Comparison of ENCODE assay signal across 8 mouse cellular contexts in genomic region chr16:4559715-4560144, GRCm38 (mm10). TPM values are rescaled to one million over a fixed set of nuclear protein-coding genes. Genes with fewer than 3 reads are reported as not detected.
DNase-seq lines count a peak whose midpoint lies in the region; ATAC-seq and TF ChIP-seq lines count a peak whose summit lies in the region.

Gene Tfap4 (minus strand): TSS chr16:4559854.

- peak within 1 kb of the TSS; percentile 81 for H3K4me3 ChIP-seq in bone marrow, adult 2 months (replicated peaks; ENCODE audit: control insufficient read depth, low read depth, low read length)
- H3K4me3 ChIP-seq in embryonic facial prominence, embryonic 15.5 days (replicated peaks): peak within 1 kb of the TSS; percentile 60
- H3K4me3 ChIP-seq in heart, embryonic 11.5 days (ENCODE audit: low read depth, low read length): peak within 1 kb of the TSS; percentile 65
- peak within 1 kb of the TSS; percentile 85 for H3K4me3 ChIP-seq in kidney, embryonic 16.5 days (ENCODE audit: low read length)

- peak within 1 kb of the TSS; percentile 69 for H3K27ac ChIP-seq in bone marrow, adult 2 months (ENCODE audit: control insufficient read depth, insufficient read depth, low read depth, low read length, poor library complexity)
- peak within 1 kb of the TSS; percentile 96 for H3K27ac ChIP-seq in embryonic facial prominence, embryonic 15.5 days (replicated peaks)
- peak within 1 kb of the TSS; percentile 91 for H3K27ac ChIP-seq in heart, embryonic 11.5 days (ENCODE audit: low read depth, low read length)
- H3K27ac ChIP-seq in kidney, embryonic 16.5 days (ENCODE audit: low read length): peak within 1 kb of the TSS; percentile 97

- ATAC-seq in embryonic facial prominence, embryonic 15.5 days (ENCODE audit: insufficient number of reproducible peaks, low FRiP score, low TSS enrichment, low read depth): peak; percentile 34; the same call in 1 of the 2 replicates
- ATAC-seq in heart, embryonic 11.5 days (replicated peaks; ENCODE audit: insufficient number of reproducible peaks, low FRiP score, low TSS enrichment): peak; percentile 20; the same call in 1 of the 2 replicates
- ATAC-seq in kidney, embryonic 16.5 days (ENCODE audit: low FRiP score, low TSS enrichment): peak; percentile 13
- peak; percentile 27; the same call in 1 of the 2 replicates for ATAC-seq in monocyte, adult 5-6 weeks (replicated peaks; ENCODE audit: insufficient number of reproducible peaks, low FRiP score, low TSS enrichment, poor library complexity, severe bottlenecking)

- no peaks in the 10 kb centered on the region for H3K9me3 ChIP-seq in embryonic facial prominence, embryonic 15.5 days (replicated peaks)
- no peaks in the 10 kb centered on the region for H3K9me3 ChIP-seq in heart, embryonic 11.5 days (replicated peaks; ENCODE audit: control insufficient read depth, low read length)
- no peaks in the 10 kb centered on the region for H3K9me3 ChIP-seq in kidney, embryonic 16.5 days (ENCODE audit: low read length)

- under 1% methylated on average over 17 of the region's 17 CpGs for WGBS in bone marrow, adult 2 months
- WGBS in embryonic facial prominence, embryonic 15.5 days: 0% methylated on average over 17 of the region's 17 CpGs
- 0% methylated on average over 17 of the region's 17 CpGs for WGBS in heart, embryonic 11.5 days (ENCODE audit: insufficient replicate concordance)
- WGBS in kidney, embryonic 16.5 days: 0% methylated on average over 17 of the region's 17 CpGs

- peak within 1 kb of the TSS; percentile 55 for H3K9ac ChIP-seq in embryonic facial prominence, embryonic 15.5 days
- peak within 1 kb of the TSS; percentile 90 for H3K9ac ChIP-seq in heart, embryonic 11.5 days (ENCODE audit: low read depth, low read length)
- peak within 1 kb of the TSS; percentile 82 for H3K9ac ChIP-seq in kidney, embryonic 16.5 days (replicated peaks; ENCODE audit: low read length)

- H3K4me2 ChIP-seq in embryonic facial prominence, embryonic 15.5 days (replicated peaks): peak within 1 kb of the TSS; percentile 90
- H3K4me2 ChIP-seq in heart, embryonic 11.5 days: peak within 1 kb of the TSS; percentile 96
- H3K4me2 ChIP-seq in kidney, embryonic 16.5 days (replicated peaks; ENCODE audit: low read depth, low read length): peak within 1 kb of the TSS; percentile 93

- H3K27me3 ChIP-seq in embryonic facial prominence, embryonic 15.5 days: no peaks in the 10 kb centered on the region
- no peaks in the 10 kb centered on the region for H3K27me3 ChIP-seq in heart, embryonic 11.5 days (ENCODE audit: control insufficient read depth, insufficient read depth, low read length)
- H3K27me3 ChIP-seq in kidney, embryonic 16.5 days (ENCODE audit: insufficient read depth, low read length): no peaks in the 10 kb centered on the region

- TF ChIP-seq CTCF in bone marrow, adult 2 months (IDR thresholded peaks at IDR 0.05; ENCODE audit: control insufficient read depth, insufficient read depth, low read length): no peak

- 0 out of 2 replicates have a peak, but pooled peaks cover 4% of the 10 kb centered on the region for H3K36me3 ChIP-seq in embryonic facial prominence, embryonic 15.5 days
- H3K36me3 ChIP-seq in heart, embryonic 11.5 days (ENCODE audit: control insufficient read depth, insufficient read depth, low read length): no peaks in the 10 kb centered on the region
- peaks cover 2% of the 10 kb centered on the region; the same call in 1 of the 2 replicates for H3K36me3 ChIP-seq in kidney, embryonic 16.5 days (ENCODE audit: insufficient read depth, low read length)

- no peaks in the 10 kb centered on the region; the same call in 1 of the 2 replicates for H3K4me1 ChIP-seq in bone marrow, adult 2 months (ENCODE audit: control insufficient read depth, insufficient read depth, low read length)
- H3K4me1 ChIP-seq in embryonic facial prominence, embryonic 15.5 days: peaks cover 31% of the 10 kb centered on the region
- peaks cover 13% of the 10 kb centered on the region for H3K4me1 ChIP-seq in heart, embryonic 11.5 days (ENCODE audit: control insufficient read depth, insufficient read depth, low read length)
- peaks cover 16% of the 10 kb centered on the region for H3K4me1 ChIP-seq in kidney, embryonic 16.5 days (ENCODE audit: insufficient read depth, low read length)

- TF ChIP-seq POLR2A in bone marrow, adult 2 months (IDR thresholded peaks at IDR 0.05; ENCODE audit: borderline replicate concordance, control insufficient read depth, low read depth, low read length): no peak

- DNase-seq in A20 (ENCODE audit: low read depth, low spot score) (peak; percentile 95), liver (peak; percentile 85)
- DNase-seq in spleen, postnatal 36 days (ENCODE audit: low spot score in 2 of 2): peak; percentile 72 to 81

RNA-seq across cellular contexts. Expression of gene Tfap4, which starts in this region (rescaled TPM):
- polyA plus RNA-seq in bone marrow, adult 2 months (2011; ENCODE audit: insufficient read depth, insufficient read length, low replicate concordance, missing spikeins): 5.5 and 10.2 TPM in 2 replicates
- 23.6 and 24.5 TPM in 2 replicates for polyA plus RNA-seq in embryonic facial prominence, embryonic 15.5 days (2015; fragmentation: Nextera tagmentation; extraction: Ambion mirVana)
- polyA plus RNA-seq in heart, embryonic 11.5 days (2014; fragmentation: Nextera tagmentation; extraction: Ambion mirVana): 7.3 and 9.4 TPM in 2 replicates
- polyA plus RNA-seq in kidney, embryonic 16.5 days (2015; fragmentation: Nextera tagmentation; extraction: Ambion mirVana): 21.8 and 25.5 TPM in 2 replicates
- 2.7 to 14.0 TPM (median 4.0 TPM) in 3 replicates for total RNA-seq in monocyte, adult 5-6 weeks (2017)

Comparison
In these comparisons a context has a peak if more than half of its experiments do, and no peak if none do; other contexts are left out.
1. Peak in every context shown above with its lines: DNase-seq, ATAC-seq, H3K4me3 ChIP-seq and H3K27ac ChIP-seq.